Mouse (Mus musculus) midbrain, embryonic 12.5 days (tissue): Measurements from ENCODE around the gene Magix. TPM values are rescaled to one million over a fixed set of nuclear protein-coding genes. Genes with fewer than 3 reads are reported as not detected.
A peak's percentile ranks its signal among the peaks of the same experiment; 100 is the strongest.

Experiments used
- ATAC-seq: fragments of 200-750 bp; cut with Nextera tagmentation; 2 replicates; pipeline ENCODE4 v1.8.0; 2017; ENCODE audit warnings: low read depth, moderate TSS enrichment, moderate library complexity; ENCODE audit not compliant: low FRiP score
- H3K27ac ChIP-seq: fragments of 300-500 bp; sonication (generic); replicated peaks from 2 replicates; pipeline ENCODE4 v1.5.1; 2016; ENCODE audit warnings: mild to moderate bottlenecking
- H3K27me3 ChIP-seq: fragments of 300-500 bp; sonication (generic); 2 replicates; pipeline ENCODE4 v1.6.1; 2016; ENCODE audit warnings: mild to moderate bottlenecking
- H3K36me3 ChIP-seq: fragments of 300-500 bp; sonication (generic); 2 replicates; pipeline ENCODE4 v1.6.1; 2016
- H3K4me1 ChIP-seq: fragments of 300-500 bp; sonication (generic); 2 replicates; pipeline ENCODE4 v1.6.1; 2016
- H3K4me2 ChIP-seq: fragments of 300-500 bp; sonication (generic); replicated peaks from 2 replicates; pipeline ENCODE4 v1.6.1; 2016; ENCODE audit warnings: mild to moderate bottlenecking, moderate library complexity
- H3K4me3 ChIP-seq: fragments of 300-500 bp; sonication (generic); 2 replicates; pipeline ENCODE4 v1.5.1; 2016; ENCODE audit warnings: mild to moderate bottlenecking
- H3K9ac ChIP-seq: fragments of 300-500 bp; sonication (generic); replicated peaks from 2 replicates; pipeline ENCODE4 v1.6.1; 2016; ENCODE audit warnings: mild to moderate bottlenecking, moderate library complexity
- H3K9me3 ChIP-seq: fragments of 300-500 bp; sonication (generic); 2 replicates; pipeline ENCODE4 v1.6.1; 2016; ENCODE audit warnings: mild to moderate bottlenecking
- WGBS: fragments of 180-500 bp; shearing (Covaris S2); methylation state at CpG from one replicate; pipeline ENCODE4 v1.1.7; 2016; 5-methylcytosine and 5-hydroxymethylcytosine counted together
- polyA plus RNA-seq: library from polyadenylated mRNA; unstranded; fragments of >200 nt; fragmentation: Nextera tagmentation; extraction: Ambion mirVana; gene quantifications from 2 replicates; pipeline ENCODE4 v1.2.1, GENCODE M21; 2016

Magix gene
- polyA plus RNA-seq, 1 experiment from 2014 or later = 0.09 TPM

DNA sequence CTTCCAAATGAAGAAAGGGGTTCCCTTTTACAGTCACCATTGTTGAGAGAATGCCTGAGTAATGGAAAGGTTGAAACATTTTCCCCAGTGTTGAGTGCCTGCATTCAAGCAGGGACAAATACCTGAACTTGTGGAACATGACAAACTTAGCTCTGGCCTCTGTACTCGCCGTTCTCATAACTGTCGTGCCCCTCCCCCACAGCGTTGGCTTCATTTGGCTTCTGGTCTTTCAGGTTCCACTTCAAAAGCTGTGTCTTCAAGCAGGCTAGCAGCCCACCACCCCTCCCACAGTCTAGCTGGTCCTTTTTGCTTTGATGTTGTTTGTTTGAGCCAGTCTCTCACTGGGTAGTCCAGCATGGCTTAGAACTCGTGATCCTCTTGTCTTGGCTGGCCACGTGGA, 8.3 kb downstream of the Magix start:
- no peaks in the 10 kb centered on the region for H3K36me3 ChIP-seq
- no peak overlapping the region for H3K9ac ChIP-seq
- 54% methylated on average over 6 of the region's 6 CpGs for WGBS
- ATAC-seq = no peak
- H3K4me2 ChIP-seq = no peak overlapping the region
- H3K27ac ChIP-seq = no peak overlapping the region
- H3K27me3 ChIP-seq = peaks cover 6% of the 10 kb centered on the region
- H3K4me3 ChIP-seq = no peak overlapping the region
- no peaks in the 10 kb centered on the region for H3K9me3 ChIP-seq
- no peaks in the 10 kb centered on the region for H3K4me1 ChIP-seq

DNA sequence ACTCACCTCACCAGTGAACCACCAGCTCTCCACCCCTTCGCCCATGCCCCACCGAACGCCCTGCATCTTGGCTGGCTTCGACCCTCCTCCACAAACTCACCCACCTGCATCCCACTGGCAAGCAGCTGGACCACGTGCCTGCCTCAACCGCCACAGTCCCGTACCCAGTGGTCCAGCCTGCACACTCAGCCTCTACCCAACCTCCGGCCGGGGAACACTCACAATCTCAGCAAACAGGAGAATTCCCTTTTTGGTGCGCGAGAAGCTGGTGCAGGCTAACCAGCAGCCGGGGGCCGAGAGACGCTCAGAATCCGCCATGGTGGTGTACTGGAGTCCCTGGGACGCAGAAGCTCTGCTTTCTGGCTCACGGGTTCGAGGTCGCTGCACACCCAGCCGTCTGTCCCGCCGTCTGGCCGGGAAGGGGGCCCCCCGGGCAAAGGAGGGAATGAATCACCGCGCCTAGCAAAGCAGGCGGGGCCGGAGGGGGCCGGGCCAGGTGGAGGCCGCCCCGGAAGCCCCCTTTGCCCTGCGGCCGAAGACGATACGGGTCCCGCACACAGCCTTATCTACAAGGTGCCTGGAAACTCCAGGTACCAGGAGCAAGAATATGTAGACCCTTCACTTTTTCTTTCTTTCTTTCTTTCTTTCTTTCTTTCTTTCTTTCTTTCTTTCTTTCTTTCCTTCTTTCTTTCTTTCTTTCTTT, 10.0 kb downstream of the Magix start, which contains the start of gene Plp2:
Gene Plp2, minus strand, starts transcription at position 470 of the 703 bp plus-strand sequence.
- 18% methylated on average over 36 of the region's 36 CpGs for WGBS
- H3K4me3 ChIP-seq = peak within 1 kb of the TSS; percentile 39
- no peak within 1 kb of the TSS for H3K27ac ChIP-seq

DNA sequence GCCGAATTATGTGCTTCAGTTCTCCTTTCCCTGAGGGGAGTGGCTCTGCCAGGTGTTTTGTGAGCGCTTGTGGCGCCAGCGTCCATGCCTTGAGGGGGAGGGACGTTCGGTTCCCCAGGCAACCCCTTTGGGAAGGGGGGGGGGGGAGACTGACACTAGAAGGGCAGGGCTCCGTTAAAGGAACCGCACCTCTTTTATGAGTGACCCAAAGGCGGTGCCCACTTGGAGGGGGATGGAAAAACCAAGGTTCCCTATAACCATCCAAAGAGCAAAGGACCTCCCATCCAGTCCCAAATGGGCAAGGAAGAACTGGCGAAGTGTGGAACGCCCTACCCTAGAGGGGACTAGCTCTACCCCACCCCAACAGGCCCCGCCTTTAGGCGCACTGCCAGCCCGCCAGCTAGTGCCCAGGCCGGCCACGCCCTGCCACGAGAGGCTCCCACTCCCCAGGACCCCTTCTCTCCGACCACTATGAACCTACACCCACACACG, 10.6 kb downstream of the Magix start:
- Histone ChIP-seq H3K27me3 (peaks cover 6% of the 10 kb centered on the region), H3K9me3 (no peaks in the 10 kb centered on the region), H3K27ac (no peak overlapping the region), H3K36me3 (no peaks in the 10 kb centered on the region; the same call in 1 of the 2 replicates), H3K4me1 (no peaks in the 10 kb centered on the region), H3K9ac (peak overlapping the region; percentile 24; the same call in 1 of the 2 replicates), H3K4me3 (peak overlapping the region; percentile 39), H3K4me2 (peak overlapping the region; percentile 49)
- WGBS = 31% methylated on average over 19 of the region's 19 CpGs
- peak; percentile 79 for ATAC-seq

More for the DNA sequence above, 10.0 kb downstream of the Magix start, which contains the start of gene Plp2:
- Histone ChIP-seq H3K4me1 (no peaks in the 10 kb centered on the region), H3K4me2 (peak within 1 kb of the TSS; percentile 49), H3K36me3 (no peaks in the 10 kb centered on the region; the same call in 1 of the 2 replicates), H3K9ac (peak within 1 kb of the TSS; percentile 24; the same call in 1 of the 2 replicates), H3K27me3 (peaks cover 6% of the 10 kb centered on the region), H3K9me3 (no peaks in the 10 kb centered on the region)
- ATAC-seq = peak; percentile 13

DNA sequence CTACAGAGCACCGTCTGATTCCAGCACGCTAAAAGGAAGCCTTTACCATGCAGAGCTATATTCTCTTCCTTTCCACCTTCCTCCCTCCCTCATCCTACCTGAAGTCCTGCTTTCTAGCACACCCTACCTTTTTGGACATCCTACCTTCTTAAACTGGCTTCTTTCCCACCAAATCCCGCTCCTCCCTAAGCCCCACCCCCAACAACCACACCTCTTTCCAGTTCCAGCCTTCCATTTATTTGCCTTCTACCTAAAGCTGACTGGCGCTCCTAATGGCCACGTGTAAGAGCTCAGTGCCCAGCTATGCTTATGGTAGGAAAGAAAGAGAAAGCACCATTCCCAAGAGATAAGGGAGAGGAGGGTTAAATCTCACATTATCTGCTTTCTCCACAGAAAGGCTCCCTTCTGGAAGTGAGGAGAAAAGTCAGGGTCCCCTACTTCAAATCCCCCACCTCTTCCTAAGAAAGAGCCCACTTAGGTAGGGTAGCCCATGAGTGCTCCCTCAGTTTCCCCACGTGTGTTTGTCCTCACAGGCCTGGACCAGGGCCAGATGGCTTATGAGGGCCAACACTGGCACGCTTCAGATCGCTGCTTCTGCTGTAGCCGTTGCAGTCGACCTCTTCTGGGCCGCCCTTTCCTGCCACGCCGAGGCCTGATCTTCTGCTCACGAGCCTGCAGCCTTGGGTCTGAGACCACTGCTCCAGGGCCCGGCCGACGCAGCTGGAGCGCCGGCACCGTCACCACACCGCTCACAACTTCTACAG, 15.1 kb downstream of the Magix start:
- H3K9me3 ChIP-seq = no peaks in the 10 kb centered on the region
- H3K27me3 ChIP-seq = no peaks in the 10 kb centered on the region
- ATAC-seq = no peak
- no peak overlapping the region for H3K4me2 ChIP-seq
- 77% methylated on average over 21 of the region's 21 CpGs for WGBS
- no peak overlapping the region for H3K4me3 ChIP-seq
- no peak overlapping the region for H3K27ac ChIP-seq
- H3K9ac ChIP-seq = no peak overlapping the region
- no peaks in the 10 kb centered on the region; the same call in 1 of the 2 replicates for H3K36me3 ChIP-seq
- H3K4me1 ChIP-seq = no peaks in the 10 kb centered on the region

DNA sequence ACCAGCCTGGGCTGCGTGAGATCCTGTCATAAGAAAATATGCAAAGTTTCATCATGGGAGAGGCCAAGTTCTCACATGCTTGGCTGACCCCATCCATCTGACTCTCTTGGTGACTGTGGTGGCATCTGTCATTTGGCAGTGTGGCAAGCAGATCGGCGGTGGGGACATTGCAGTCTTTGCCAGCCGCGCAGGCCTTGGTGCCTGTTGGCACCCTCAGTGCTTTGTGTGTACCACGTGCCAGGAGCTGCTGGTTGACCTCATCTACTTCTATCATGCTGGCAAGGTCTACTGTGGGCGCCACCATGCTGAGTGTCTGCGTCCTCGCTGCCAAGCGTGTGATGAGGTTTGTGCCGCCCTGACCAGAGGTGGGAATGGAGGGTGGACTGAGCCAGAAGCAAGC, 16.3 kb downstream of the Magix start:
- no peak for ATAC-seq
- Histone ChIP-seq H3K27ac (no peak overlapping the region), H3K36me3 (no peaks in the 10 kb centered on the region; the same call in 1 of the 2 replicates), H3K9me3 (no peaks in the 10 kb centered on the region), H3K9ac (no peak overlapping the region), H3K27me3 (no peaks in the 10 kb centered on the region), H3K4me2 (no peak overlapping the region), H3K4me1 (no peaks in the 10 kb centered on the region), H3K4me3 (no peak overlapping the region)
- 90% methylated on average over 11 of the region's 11 CpGs for WGBS

DNA sequence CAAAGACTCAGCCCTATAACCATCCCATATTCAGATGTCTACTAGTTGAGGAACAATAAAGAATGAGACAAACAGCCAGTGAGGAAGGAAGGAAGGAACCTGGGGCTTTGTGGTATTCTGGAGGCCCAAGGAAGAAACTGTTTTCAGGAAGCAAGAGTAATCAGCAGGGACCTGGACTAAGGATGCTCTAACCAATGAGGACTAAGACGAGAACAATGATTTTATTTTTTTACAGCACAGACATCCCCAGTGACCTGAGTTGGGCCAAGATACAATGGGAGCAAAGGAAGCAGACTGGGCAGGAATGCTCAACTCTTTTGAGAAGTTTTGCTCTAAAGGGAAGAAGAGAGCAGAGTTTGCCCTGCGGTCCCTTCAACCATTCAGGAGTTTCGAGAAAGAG, 18.1 kb downstream of the Magix start:
- H3K9me3 ChIP-seq = no peaks in the 10 kb centered on the region
- no peaks in the 10 kb centered on the region; the same call in 1 of the 2 replicates for H3K36me3 ChIP-seq
- no peaks in the 10 kb centered on the region; the same call in 1 of the 2 replicates for H3K4me1 ChIP-seq
- H3K4me3 ChIP-seq = no peak overlapping the region
- WGBS = 79% methylated on average over 3 of the region's 3 CpGs
- ATAC-seq = no peak
- H3K27ac ChIP-seq = no peak overlapping the region
- no peak overlapping the region for H3K4me2 ChIP-seq
- H3K27me3 ChIP-seq = no peaks in the 10 kb centered on the region
- H3K9ac ChIP-seq = no peak overlapping the region

DNA sequence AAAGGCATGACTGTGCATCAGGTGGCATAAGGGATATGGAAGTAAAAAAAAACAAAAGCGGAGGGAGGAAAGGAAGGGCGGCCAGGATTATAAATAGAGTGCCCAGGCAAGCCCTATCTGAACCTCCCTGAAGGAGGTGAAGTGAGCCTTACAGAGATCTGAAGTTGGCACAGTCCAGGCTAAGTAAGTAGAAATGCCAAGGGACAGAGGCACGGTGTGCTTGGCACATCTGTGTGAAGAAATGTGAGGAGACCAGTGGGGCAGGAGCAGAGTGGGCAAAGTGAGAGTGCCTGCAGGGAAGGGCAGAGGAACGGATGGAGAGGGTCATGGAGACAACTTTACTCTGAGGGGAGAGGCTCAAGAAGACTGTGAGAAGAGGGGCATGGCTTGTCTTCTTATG, 20.0 kb downstream of the Magix start:
- H3K9me3 ChIP-seq = no peaks in the 10 kb centered on the region
- ATAC-seq = no peak
- 88% methylated on average over 4 of the region's 4 CpGs for WGBS
- H3K27me3 ChIP-seq = no peaks in the 10 kb centered on the region
- H3K27ac ChIP-seq = no peak overlapping the region
- no peak overlapping the region for H3K4me2 ChIP-seq
- H3K36me3 ChIP-seq = no peaks in the 10 kb centered on the region
- H3K9ac ChIP-seq = no peak overlapping the region
- no peak overlapping the region for H3K4me3 ChIP-seq
- no peaks in the 10 kb centered on the region; the same call in 1 of the 2 replicates for H3K4me1 ChIP-seq

DNA sequence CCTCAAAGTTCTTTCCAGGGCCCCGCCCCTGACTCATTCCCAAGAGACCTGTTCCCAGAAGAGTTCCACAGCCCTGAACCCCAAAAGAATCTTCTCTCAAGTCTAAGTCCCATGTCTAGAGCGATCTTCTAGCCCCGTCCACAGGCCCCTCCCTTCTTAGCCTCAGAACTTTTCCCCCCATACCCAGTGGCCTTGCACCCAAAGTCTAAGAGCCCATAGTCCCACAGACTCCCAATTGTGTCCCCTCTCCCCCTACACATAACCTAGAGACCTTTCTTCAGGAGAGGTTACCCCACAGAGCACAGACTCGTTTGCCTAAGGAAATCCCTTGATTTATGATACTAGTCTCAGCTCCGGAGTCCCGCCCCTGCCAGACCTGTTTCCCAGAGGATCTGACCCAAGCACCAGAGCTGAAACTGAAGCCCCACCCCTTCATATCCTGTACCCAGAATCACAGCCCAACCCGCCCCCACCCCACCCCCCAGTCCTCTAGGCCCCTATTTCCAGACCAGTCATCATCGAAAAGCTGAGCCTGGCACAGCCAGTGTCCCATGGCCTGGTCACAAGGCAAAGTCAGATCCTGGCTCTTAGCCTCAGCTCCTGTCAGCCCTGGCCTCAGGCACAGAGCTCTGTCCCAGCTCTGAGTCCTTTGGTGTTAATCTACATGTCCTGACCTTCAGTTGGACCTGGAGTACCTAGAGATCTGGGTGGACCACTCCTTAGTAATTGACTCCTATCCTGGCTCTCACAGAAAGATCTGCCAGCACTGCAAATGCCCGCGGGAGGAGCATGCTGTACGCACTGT, 22.1 kb downstream of the Magix start:
- no peak for ATAC-seq
- H3K9ac ChIP-seq = no peak overlapping the region
- H3K4me2 ChIP-seq = no peak overlapping the region
- no peak overlapping the region for H3K4me3 ChIP-seq
- H3K27ac ChIP-seq = no peak overlapping the region
- H3K9me3 ChIP-seq = no peaks in the 10 kb centered on the region
- H3K27me3 ChIP-seq = no peaks in the 10 kb centered on the region
- WGBS = 62% methylated on average over 10 of the region's 11 CpGs
- H3K36me3 ChIP-seq = no peaks in the 10 kb centered on the region
- no peaks in the 10 kb centered on the region; the same call in 1 of the 2 replicates for H3K4me1 ChIP-seq

DNA sequence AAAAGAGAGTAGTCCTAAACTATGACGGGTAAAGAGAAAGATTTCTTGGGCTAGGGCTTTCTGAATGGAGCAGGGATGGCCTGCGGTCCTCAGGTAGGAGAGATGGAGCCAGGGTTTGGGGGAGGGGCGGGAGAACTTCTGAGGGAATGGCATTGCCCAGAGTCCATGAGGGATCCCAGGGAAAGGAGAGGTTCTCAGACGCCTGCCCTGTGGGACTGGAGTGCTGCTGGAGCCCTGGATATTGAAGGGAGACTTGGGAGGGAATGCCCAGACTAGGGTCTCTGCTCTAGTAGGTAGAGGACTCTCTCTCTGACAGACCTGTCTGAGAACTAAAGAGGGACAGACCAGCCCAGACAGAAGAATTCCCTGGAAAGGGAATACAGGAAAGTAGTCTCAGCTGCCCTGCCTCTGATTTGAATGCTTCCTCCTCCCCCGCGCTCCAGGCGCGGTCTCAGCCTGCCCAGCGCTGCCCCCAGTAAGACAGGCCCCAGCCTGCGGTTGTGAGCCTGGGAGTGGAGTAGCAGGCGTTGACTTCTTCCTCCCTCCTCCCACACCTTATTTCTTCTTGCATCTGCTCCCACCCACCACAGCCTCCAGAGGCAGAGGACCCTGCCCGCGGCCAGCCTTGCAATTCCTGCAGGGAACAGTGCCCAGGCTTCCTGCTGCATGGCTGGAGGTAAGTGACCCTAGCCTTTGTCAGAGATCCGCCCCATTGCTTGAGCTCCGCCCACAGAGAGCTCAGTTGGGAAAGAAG, 22.8 kb downstream of the Magix start:
- H3K4me1 ChIP-seq = no peaks in the 10 kb centered on the region; the same call in 1 of the 2 replicates
- WGBS = 24% methylated on average over 14 of the region's 15 CpGs
- H3K9me3 ChIP-seq = no peaks in the 10 kb centered on the region
- ATAC-seq = no peak
- H3K27ac ChIP-seq = no peak overlapping the region
- no peaks in the 10 kb centered on the region for H3K36me3 ChIP-seq
- H3K9ac ChIP-seq = no peak overlapping the region
- H3K4me3 ChIP-seq = no peak overlapping the region
- H3K27me3 ChIP-seq = no peaks in the 10 kb centered on the region
- H3K4me2 ChIP-seq = peak overlapping the region; percentile 32

DNA sequence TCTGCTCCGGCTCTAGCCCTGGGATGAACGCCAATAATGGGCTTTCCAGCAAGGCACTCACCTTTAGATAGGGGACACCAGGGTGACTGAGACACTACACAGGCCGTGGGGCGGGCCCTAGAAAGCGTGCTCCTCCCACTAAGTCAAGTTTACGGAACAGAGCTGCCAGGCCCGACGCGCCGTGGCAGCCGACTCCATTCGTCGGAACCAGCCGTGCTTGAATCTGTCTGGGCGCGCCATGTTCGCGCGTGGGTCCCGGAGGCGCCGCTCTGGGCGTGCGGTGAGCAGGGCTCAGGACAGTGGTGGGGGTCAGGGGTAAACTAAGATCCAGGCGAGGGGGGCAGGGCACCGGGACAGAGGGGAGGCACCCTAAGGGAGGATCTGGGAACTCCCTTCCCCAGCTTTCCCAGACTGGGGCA, 23.8 kb downstream of the Magix start, which contains the start of gene Prickle3:
Gene Prickle3, plus strand, starts transcription at position 40 of the 419 bp plus-strand sequence.
- Histone ChIP-seq H3K9ac (0 out of 2 replicates have a peak within 1 kb of the TSS, but pooled peaks have one; percentile 11), H3K36me3 (no peaks in the 10 kb centered on the region), H3K9me3 (no peaks in the 10 kb centered on the region), H3K27ac (no peak within 1 kb of the TSS), H3K4me3 (peak within 1 kb of the TSS; percentile 30), H3K4me2 (peak within 1 kb of the TSS; percentile 46), H3K4me1 (no peaks in the 10 kb centered on the region; the same call in 1 of the 2 replicates), H3K27me3 (no peaks in the 10 kb centered on the region)
- WGBS = 25% methylated on average over 25 of the region's 26 CpGs
- ATAC-seq = peak; percentile 23; the same call in 1 of the 2 replicates
